Mouse (Mus musculus) olfactory bulb, adult 2 months (tissue): Measurements from ENCODE around the gene Tsc1.

ENCODE experiments used
- CTCF ChIP-seq: fragments of 200-500 bp; IDR thresholded peaks from 2 replicates; pipeline ENCODE4 v1.5.1; 2012; ENCODE audit warnings: low read depth, mild to moderate bottlenecking, low read length, moderate library complexity; ENCODE audit not compliant: insufficient read depth
- POLR2A ChIP-seq: fragments of 200-500 bp; IDR thresholded peaks from 2 replicates; pipeline ENCODE4 v1.6.1; 2012; ENCODE audit warnings: mild to moderate bottlenecking, low read depth, low read length, moderate library complexity; ENCODE audit not compliant: insufficient read depth

DNA sequence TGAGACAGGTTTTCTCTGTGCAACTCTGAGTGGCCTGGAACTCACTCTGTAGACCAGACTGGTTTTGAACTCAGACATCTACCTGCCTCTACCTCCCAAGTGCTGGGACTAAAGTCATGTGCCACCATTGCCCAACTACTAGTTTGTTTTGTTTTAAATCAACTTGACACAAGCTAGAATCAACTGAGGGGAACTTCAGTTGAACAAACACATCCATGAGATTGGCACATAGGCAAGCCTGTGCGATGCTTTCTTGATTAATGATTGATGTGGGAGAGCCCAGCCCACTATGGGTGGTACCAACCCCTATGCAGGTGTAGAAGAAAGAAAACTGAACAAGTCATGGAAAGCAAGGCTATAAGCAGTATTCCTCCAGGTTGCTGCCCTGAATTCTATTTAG, 5.8 kb upstream of the Tsc1 start:
- TF ChIP-seq CTCF, result no peak
- TF ChIP-seq POLR2A, result no peak
